Mouse (Mus musculus) liver, adult 2 months (tissue): ENCODE data around the gene Acsm5.

ENCODE experiments used
- CTCF ChIP-seq: fragments of 200-500 bp; IDR thresholded peaks from 2 replicates; pipeline ENCODE4 v1.5.1; 2011; ENCODE audit warnings: low read depth, low read length, control low read depth
- POLR2A ChIP-seq: fragments of 200-500 bp; IDR thresholded peaks from 2 replicates; pipeline ENCODE4 v1.6.1; 2011; ENCODE audit warnings: low read length, control low read depth; ENCODE audit not compliant: insufficient read depth; ENCODE audit errors: extremely low read depth

DNA sequence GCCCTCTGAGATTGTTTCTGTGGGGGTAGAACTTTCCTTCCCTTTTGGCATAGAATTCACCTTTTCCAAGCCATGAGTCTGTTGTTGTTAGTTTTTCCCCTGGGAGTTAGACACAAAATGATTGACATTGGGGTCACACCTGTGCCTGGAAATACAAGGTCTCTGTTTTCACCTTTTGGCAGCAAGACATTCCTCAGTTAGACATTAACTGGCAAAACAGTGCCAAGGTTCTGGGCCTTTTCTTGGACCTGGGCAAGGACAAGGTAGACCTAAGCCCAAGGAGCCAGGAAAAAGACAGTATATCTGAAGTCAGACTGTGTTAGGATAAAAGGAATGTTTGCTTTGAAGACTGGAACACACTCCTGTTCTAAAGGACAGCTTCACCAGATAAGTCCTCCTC is 40.0 kb upstream of the Acsm5 start, which contains the start of gene Umod:
- TF ChIP-seq CTCF (no peak), POLR2A (no peak)
